Mouse (Mus musculus) olfactory bulb, adult 2 months (tissue): ENCODE data around the gene Fgfr2. TPM values are rescaled to one million over a fixed set of nuclear protein-coding genes. Genes with fewer than 3 reads are reported as not detected.

Experiments
- H3K27ac ChIP-seq: fragments of 200-500 bp; 2 replicates; pipeline ENCODE4 v1.5.1; 2012; ENCODE audit warnings: low read depth, low read length; ENCODE audit not compliant: insufficient read depth
- H3K4me1 ChIP-seq: fragments of 200-500 bp; 2 replicates; pipeline ENCODE4 v1.6.1; 2012; ENCODE audit warnings: low read length; ENCODE audit not compliant: control insufficient read depth, insufficient read depth
- H3K4me3 ChIP-seq: fragments of 200-500 bp; 2 replicates; pipeline ENCODE4 v1.5.1; 2012; ENCODE audit warnings: mild to moderate bottlenecking, low read depth, low read length, moderate library complexity; ENCODE audit not compliant: insufficient read depth
- CTCF ChIP-seq: fragments of 200-500 bp; IDR thresholded peaks from 2 replicates; pipeline ENCODE4 v1.5.1; 2012; ENCODE audit warnings: low read depth, mild to moderate bottlenecking, low read length, moderate library complexity; ENCODE audit not compliant: insufficient read depth
- POLR2A ChIP-seq: fragments of 200-500 bp; IDR thresholded peaks from 2 replicates; pipeline ENCODE4 v1.6.1; 2012; ENCODE audit warnings: mild to moderate bottlenecking, low read depth, low read length, moderate library complexity; ENCODE audit not compliant: insufficient read depth
- WGBS: fragments of 180-500 bp; shearing (Covaris S2); methylation state at CpG from one replicate; pipeline ENCODE4 v1.1.7; 2018; 5-methylcytosine and 5-hydroxymethylcytosine counted together
- polyA plus RNA-seq: library from polyadenylated mRNA; stranded (reverse); fragments of >200 nt; gene quantifications from 2 replicates; pipeline ENCODE4 v1.2.4, GENCODE M21; 2012; ENCODE audit warnings: low replicate concordance; ENCODE audit not compliant: missing spikeins, insufficient read depth, insufficient read length

Fgfr2 gene
- polyA plus RNA-seq, 1 experiment = not detected

DNA sequence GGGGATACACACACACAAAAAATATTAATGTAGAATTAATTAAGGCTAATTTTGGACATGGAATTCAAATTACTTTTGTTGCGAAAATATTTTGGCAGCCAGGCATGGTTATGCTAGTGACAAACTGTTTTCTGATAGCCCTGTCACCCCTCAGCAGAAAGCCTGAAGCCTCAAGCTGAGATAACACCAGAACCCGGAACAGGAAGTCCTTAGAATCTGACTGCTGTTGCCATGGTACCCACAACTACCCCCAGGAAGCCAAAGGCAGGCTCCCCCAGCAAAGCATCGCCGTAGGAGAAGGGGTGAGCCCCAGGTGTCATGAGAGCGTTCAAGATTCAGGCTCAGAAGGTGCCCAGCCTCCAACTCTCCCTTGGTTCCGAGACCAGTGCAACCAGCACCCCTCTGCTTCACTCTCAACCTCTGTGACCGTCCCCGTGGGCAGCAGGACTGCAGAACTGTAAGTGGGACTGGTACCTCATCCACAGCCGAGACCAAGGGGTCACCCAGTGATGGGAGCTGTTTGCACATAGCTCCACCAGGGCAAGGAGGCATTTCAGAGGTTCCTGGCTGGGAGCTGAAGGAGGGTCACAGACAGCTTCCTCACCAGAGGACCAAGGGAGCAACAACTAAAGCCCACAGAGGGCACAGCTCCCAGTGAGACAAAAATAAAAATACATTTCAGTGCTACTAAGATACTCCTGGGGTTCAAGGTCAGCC, 2349.1 kb downstream of the Fgfr2 start, which contains the start of gene Btbd16:
Gene Btbd16, plus strand, starts transcription at position 156 of the 717 bp plus-strand sequence.
- 56% methylated on average over 9 of the region's 9 CpGs for WGBS
- peaks cover 8% of the 10 kb centered on the region for H3K4me1 ChIP-seq
- no peak within 1 kb of the TSS for H3K4me3 ChIP-seq
- H3K27ac ChIP-seq = no peak within 1 kb of the TSS
- TF ChIP-seq CTCF (no peak), POLR2A (no peak)

DNA sequence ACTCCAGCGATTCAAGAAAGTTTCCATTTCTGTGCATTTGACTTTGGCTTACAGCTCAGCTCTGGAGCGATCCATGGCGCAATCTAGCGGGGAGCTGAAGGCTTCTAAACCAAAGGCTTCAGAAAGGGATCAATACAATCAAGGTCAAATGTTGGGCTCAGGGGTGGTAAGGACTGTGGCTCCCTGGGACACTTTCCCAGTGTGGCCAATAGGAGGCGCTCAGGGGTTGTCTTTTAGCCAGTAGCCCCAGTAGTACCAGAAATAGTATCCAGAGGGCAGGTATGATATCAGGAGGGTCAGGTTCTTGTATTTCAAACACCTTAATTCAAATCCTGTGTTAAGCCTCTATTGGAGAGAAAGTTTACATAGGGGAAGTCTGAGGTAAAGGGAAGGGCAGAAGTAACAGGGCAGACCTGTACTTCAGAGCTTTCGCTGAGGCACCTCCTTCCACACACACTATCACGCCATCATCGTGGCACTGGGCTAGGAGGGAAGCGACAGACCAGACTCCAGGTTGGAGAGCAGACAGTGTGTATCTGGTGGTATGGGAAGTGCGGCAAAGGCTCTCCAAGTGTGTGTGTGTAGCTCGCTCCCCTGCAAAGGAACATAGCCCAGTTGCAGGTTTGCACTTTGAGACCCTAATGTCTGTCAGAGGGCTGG, 2349.8 kb downstream of the Fgfr2 start:
- WGBS = 79% methylated on average over 11 of the region's 11 CpGs
- TF ChIP-seq POLR2A (no peak), CTCF (peak; percentile 26; the same call in 1 of the 2 replicates)
- Histone ChIP-seq H3K4me3 (no peak overlapping the region), H3K4me1 (peaks cover 8% of the 10 kb centered on the region), H3K27ac (no peak overlapping the region)

DNA sequence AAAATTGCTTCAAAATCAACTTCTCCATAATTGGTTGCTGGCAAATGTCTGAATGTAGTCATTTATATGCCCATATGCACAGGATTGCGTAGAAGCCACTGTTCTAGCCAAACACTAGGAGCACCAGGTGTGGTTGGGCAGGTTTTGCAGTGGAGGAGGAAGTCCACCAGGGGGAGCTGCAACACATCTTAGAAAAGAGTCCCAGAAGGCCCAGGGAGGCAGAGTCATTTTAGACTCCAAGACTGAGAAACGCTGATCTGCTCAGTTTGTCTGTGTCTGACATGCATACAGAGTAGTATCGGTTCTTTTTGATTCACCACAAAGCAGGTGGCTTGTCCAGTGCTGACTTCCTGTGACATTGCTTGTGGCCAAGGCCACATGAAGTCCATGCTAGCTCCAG, 2352.4 kb downstream of the Fgfr2 start:
- Histone ChIP-seq H3K4me3 (no peak overlapping the region), H3K4me1 (peaks cover 8% of the 10 kb centered on the region), H3K27ac (no peak overlapping the region)
- TF ChIP-seq POLR2A = no peak
- peak; percentile 53 for TF ChIP-seq CTCF
- WGBS = 20% methylated on average over 3 of the region's 3 CpGs

GRCm38 (mm10) chr7:130768151-130768550, 2355.0 kb downstream of the Fgfr2 start:
- WGBS = 92% methylated on average over 4 of the region's 4 CpGs
- Histone ChIP-seq H3K27ac (no peak overlapping the region), H3K4me1 (no peaks in the 10 kb centered on the region), H3K4me3 (no peak overlapping the region)
- TF ChIP-seq POLR2A = no peak
- TF ChIP-seq CTCF = no peak

- Histone ChIP-seq H3K4me3 (no peak overlapping the region), H3K4me1 (peaks cover 4% of the 10 kb centered on the region), H3K27ac (no peak overlapping the region)
- 80% methylated on average over 30 of the region's 30 CpGs for WGBS
- TF ChIP-seq CTCF = no peak
- no peak for TF ChIP-seq POLR2A
Measured at GRCm38 (mm10) chr7:130766411-130767170, 2356.6 kb downstream of the Fgfr2 start.

DNA sequence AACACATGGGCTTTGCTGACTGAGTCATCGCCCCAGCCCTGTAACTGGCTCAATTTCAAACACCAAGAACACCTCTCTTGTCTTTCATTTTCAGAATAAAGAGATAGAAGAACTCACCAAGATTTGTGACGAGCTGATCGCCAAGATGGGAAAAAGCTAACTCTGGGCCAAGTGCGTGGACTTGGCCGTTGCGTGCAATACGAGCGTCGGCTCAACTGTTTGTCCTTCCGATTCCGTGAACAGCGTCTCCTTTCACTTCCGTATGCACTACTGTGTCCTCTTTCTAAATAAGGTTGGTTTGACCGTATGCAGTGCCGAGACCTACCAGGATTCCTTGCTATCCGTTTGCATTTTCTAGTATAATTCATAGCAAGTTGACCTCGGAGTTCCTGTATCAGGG, 2359.0 kb downstream of the Fgfr2 start:
- TF ChIP-seq POLR2A (no peak), CTCF (no peak)
- H3K4me3 ChIP-seq = no peak overlapping the region
- 96% methylated on average over 17 of the region's 17 CpGs for WGBS
- peaks cover 4% of the 10 kb centered on the region for H3K4me1 ChIP-seq
- H3K27ac ChIP-seq = no peak overlapping the region

GRCm38 (mm10) chr7:130762071-130762897, 2360.9 kb downstream of the Fgfr2 start:
- TF ChIP-seq POLR2A = no peak
- TF ChIP-seq CTCF = peak; percentile 9; the same call in 1 of the 2 replicates
- WGBS = 24% methylated on average over 17 of the region's 17 CpGs
- no peak overlapping the region for H3K27ac ChIP-seq
- no peak overlapping the region for H3K4me3 ChIP-seq
- peaks cover 4% of the 10 kb centered on the region for H3K4me1 ChIP-seq

- TF ChIP-seq POLR2A (no peak), CTCF (no peak)
- H3K4me3 ChIP-seq = no peak overlapping the region
- H3K27ac ChIP-seq = no peak overlapping the region
- peaks cover 12% of the 10 kb centered on the region for H3K4me1 ChIP-seq
- 91% methylated on average over 11 of the region's 11 CpGs for WGBS
Measured at GRCm38 (mm10) chr7:130757326-130757865, 2365.8 kb downstream of the Fgfr2 start.
